Mouse (Mus musculus) heart, embryonic 15.5 days (tissue): ENCODE data around the gene Syvn1. TPM values are rescaled to one million over a fixed set of nuclear protein-coding genes. Genes with fewer than 3 reads are reported as not detected.

Experiments
- ATAC-seq: fragments of 200-750 bp; cut with Nextera tagmentation; replicated peaks from 2 replicates; pipeline ENCODE4 v1.8.0; 2017; ENCODE audit warnings: low read depth, moderate TSS enrichment; ENCODE audit not compliant: insufficient number of reproducible peaks, insufficient read depth, low FRiP score
- H3K27ac ChIP-seq: fragments of 300-500 bp; sonication (generic); 2 replicates; pipeline ENCODE4 v1.5.1; 2015; ENCODE audit warnings: mild to moderate bottlenecking, inconsistent platforms
- H3K27me3 ChIP-seq: fragments of 300-500 bp; sonication (generic); 2 replicates; pipeline ENCODE4 v1.6.1; 2015; ENCODE audit warnings: inconsistent platforms
- H3K36me3 ChIP-seq: fragments of 300-500 bp; sonication (generic); 2 replicates; pipeline ENCODE4 v1.6.1; 2015; ENCODE audit warnings: mild to moderate bottlenecking, inconsistent platforms
- H3K4me1 ChIP-seq: fragments of 300-500 bp; sonication (generic); replicated peaks from 2 replicates; pipeline ENCODE4 v1.6.1; 2015; ENCODE audit warnings: inconsistent platforms
- H3K4me2 ChIP-seq: fragments of 300-500 bp; sonication (generic); 2 replicates; pipeline ENCODE4 v1.6.1; 2015; ENCODE audit warnings: inconsistent platforms, mild to moderate bottlenecking, moderate library complexity
- H3K4me3 ChIP-seq: fragments of 300-500 bp; sonication (generic); 2 replicates; pipeline ENCODE4 v1.5.1; 2015; ENCODE audit warnings: mild to moderate bottlenecking, inconsistent platforms
- H3K9ac ChIP-seq: fragments of 300-500 bp; sonication (generic); 2 replicates; pipeline ENCODE4 v1.6.1; 2015; ENCODE audit warnings: mild to moderate bottlenecking, inconsistent platforms
- H3K9me3 ChIP-seq: fragments of 300-500 bp; sonication (generic); replicated peaks from 2 replicates; pipeline ENCODE4 v1.6.1; 2016; ENCODE audit warnings: inconsistent platforms
- WGBS: fragments of 180-500 bp; shearing (Covaris S2); methylation state at CpG from one replicate; pipeline ENCODE4 v1.1.7; 2015; ENCODE audit warnings: mixed read lengths; 5-methylcytosine and 5-hydroxymethylcytosine counted together
- polyA plus RNA-seq: library from polyadenylated mRNA; unstranded; fragments of >200 nt; fragmentation: Nextera tagmentation; extraction: Ambion mirVana; gene quantifications from 2 replicates; pipeline ENCODE4 v1.2.1, GENCODE M21; 2015

Syvn1 gene
- polyA plus RNA-seq, 1 experiment from 2014 or later: 14.5 TPM

GRCm38 (mm10) chr19:6058513-6058912 lies 12.1 kb downstream of the Syvn1 start:
- Histone ChIP-seq H3K36me3 (peaks cover 34% of the 10 kb centered on the region), H3K9ac (peak overlapping the region; percentile 92), H3K9me3 (no peaks in the 10 kb centered on the region), H3K27me3 (no peaks in the 10 kb centered on the region), H3K4me3 (peak overlapping the region; percentile 94), H3K4me2 (peak overlapping the region; percentile 79), H3K27ac (peak overlapping the region; percentile 83), H3K4me1 (peaks cover 35% of the 10 kb centered on the region)
- ATAC-seq: no peak
- WGBS: 28% methylated on average over 5 of the region's 5 CpGs

DNA sequence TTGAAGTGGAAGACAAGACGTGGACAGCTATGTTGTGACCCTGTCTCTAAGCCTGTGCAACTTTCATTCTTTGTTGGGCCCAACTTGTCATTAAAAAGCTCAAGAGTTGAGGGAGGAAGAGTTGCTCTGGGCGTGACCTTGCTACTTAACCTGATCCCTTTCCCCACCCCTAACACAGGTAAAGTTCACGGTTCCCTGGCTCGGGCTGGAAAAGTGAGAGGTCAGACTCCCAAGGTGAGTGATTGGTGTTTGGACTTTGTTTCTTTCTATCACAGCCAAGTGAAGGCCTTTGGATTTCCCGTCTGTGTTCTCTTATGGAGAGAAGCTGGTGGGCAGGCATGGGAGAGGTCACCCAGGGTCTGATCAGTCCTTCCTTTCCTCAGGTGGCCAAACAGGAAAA lies 12.6 kb downstream of the Syvn1 start:
- Histone ChIP-seq H3K9ac (peak overlapping the region; percentile 92; the same call in 1 of the 2 replicates), H3K27ac (no peak overlapping the region), H3K4me3 (peak overlapping the region; percentile 94), H3K4me1 (peaks cover 35% of the 10 kb centered on the region), H3K9me3 (no peaks in the 10 kb centered on the region), H3K4me2 (peak overlapping the region; percentile 79), H3K36me3 (peaks cover 30% of the 10 kb centered on the region), H3K27me3 (no peaks in the 10 kb centered on the region)
- no peak for ATAC-seq
- 82% methylated on average over 5 of the region's 5 CpGs for WGBS

DNA sequence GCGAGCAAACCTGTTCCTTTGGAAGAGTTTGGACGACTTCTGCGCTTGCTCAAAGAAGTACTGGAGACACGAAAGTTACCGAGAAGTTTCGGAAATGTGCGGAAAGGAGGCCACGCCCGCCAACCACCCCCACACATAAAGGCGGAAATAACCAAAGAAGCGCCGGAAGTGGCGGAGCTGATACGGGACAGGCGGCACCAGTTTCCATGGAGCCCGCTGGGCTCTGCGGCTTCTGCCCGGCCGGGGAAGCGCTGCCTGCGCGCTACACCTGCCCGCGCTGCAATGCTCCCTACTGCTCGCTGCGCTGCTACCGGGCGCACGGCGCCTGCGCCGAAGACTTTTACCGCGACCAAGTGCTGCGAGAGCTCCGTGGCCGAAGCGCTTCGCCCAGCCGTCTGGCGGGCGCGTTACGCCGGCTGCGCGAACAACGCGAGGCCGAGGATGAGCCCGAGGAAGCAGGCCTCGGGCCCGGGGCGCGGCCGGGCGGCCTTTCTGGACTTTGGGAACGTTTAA lies 14.7 kb downstream of the Syvn1 start, which contains the start of gene Znhit2:
TSS of gene Znhit2 (plus strand) at position 172 of the 513 bp plus-strand sequence.
- WGBS: 0% methylated on average over 58 of the region's 58 CpGs
- Histone ChIP-seq H3K4me2 (peak within 1 kb of the TSS; percentile 89), H3K36me3 (peaks cover 14% of the 10 kb centered on the region), H3K9ac (peak within 1 kb of the TSS; percentile 81), H3K27ac (peak within 1 kb of the TSS; percentile 88), H3K9me3 (no peaks in the 10 kb centered on the region), H3K27me3 (no peaks in the 10 kb centered on the region), H3K4me3 (peak within 1 kb of the TSS; percentile 62), H3K4me1 (peaks cover 35% of the 10 kb centered on the region)
- peak; percentile 76 for ATAC-seq

DNA sequence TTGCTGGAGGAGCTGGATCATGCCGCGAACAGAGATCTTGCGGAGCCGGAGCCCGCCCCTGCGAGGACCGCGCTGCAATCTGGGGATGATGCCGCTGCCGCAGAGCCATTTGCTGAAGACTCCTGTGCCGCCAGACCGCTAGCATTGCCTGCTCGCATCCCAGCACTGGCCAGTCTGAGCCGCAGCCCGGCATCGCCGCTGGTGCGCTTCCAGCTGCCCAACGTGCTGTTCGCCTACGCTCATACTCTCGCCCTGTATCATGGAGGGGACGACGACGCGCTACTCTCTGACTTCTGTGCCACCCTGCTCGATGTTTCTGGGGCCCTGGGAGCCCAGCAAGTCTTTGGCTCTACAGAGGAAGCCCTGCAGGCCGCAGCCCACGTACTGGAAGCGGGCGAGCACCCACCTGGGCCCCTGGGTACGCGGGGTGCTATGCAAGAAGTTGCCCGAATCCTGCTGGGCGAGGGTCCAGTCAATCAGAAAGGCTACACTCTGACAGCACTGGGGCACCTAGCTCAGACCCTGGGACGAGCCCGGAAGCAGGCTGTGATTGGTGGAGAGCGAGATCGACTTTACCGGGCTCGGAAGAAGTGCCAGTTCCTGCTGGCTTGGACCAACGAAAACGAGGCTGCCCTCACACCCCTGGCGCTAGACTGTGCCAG lies 15.4 kb downstream of the Syvn1 start:
- Histone ChIP-seq H3K36me3 (peaks cover 14% of the 10 kb centered on the region), H3K27ac (peak overlapping the region; percentile 88), H3K9me3 (no peaks in the 10 kb centered on the region), H3K9ac (peak overlapping the region; percentile 81), H3K4me1 (peaks cover 33% of the 10 kb centered on the region), H3K4me3 (peak overlapping the region; percentile 62), H3K27me3 (no peaks in the 10 kb centered on the region), H3K4me2 (peak overlapping the region; percentile 89)
- WGBS: under 1% methylated on average over 44 of the region's 44 CpGs
- no peak for ATAC-seq

DNA sequence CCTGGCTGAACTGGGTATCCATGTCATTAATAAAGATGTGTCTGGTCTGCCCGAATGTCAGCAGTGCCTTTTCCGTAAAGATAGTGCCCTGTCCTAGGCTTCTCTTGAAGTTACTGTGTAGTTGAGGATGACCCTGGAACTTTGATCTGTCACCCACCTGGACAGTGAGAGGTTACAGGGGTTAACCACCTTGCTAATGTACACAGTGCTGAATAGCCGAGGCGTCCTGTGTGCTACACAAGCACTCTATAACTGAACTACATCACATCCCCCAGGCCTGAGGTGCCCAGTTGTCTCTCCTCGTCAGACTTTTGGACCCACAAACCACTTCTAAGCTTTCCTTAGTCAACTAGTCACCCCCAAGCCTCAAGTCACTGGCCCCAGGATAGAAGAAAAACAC lies 16.0 kb downstream of the Syvn1 start:
- Histone ChIP-seq H3K4me3 (peak overlapping the region; percentile 62), H3K9me3 (no peaks in the 10 kb centered on the region), H3K36me3 (peaks cover 14% of the 10 kb centered on the region), H3K9ac (peak overlapping the region; percentile 81), H3K27me3 (no peaks in the 10 kb centered on the region), H3K27ac (peak overlapping the region; percentile 88), H3K4me1 (peaks cover 36% of the 10 kb centered on the region), H3K4me2 (peak overlapping the region; percentile 89)
- no peak for ATAC-seq
- 61% methylated on average over 5 of the region's 5 CpGs for WGBS

GRCm38 (mm10) chr19:6063081-6063480 lies 16.7 kb downstream of the Syvn1 start:
- Histone ChIP-seq H3K36me3 (peaks cover 14% of the 10 kb centered on the region), H3K4me2 (peak overlapping the region; percentile 89; the same call in 1 of the 2 replicates), H3K27ac (no peak overlapping the region), H3K9me3 (no peaks in the 10 kb centered on the region), H3K27me3 (no peaks in the 10 kb centered on the region), H3K4me3 (0 out of 2 replicates have a peak overlapping the region, but pooled peaks have one; percentile 62), H3K4me1 (peaks cover 42% of the 10 kb centered on the region), H3K9ac (peak overlapping the region; percentile 19; the same call in 1 of the 2 replicates)
- WGBS: 91% methylated on average over 6 of the region's 6 CpGs
- no peak for ATAC-seq

DNA sequence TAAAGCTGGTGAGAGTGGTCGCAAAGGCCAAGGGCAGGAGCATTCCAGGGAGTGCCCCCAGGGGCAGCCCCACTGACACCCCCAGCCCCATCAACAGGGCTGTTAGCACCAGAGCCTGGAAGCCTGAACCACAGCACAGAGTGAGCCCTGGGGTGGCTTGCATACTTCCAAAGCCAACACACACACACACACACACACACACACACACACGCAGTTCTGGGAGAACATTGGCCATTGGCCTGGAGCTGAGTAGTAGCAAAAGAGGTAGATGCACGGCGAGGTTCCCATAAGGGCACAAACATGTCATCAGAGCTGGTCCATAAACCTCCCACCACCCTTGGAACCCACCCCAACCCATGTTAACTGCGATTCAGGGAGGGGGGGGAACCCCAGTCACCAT lies 20.2 kb downstream of the Syvn1 start:
- H3K27me3 ChIP-seq: no peaks in the 10 kb centered on the region
- H3K4me3 ChIP-seq: peak overlapping the region; percentile 50
- H3K27ac ChIP-seq: peak overlapping the region; percentile 50
- 22% methylated on average over 5 of the region's 5 CpGs for WGBS
- H3K4me1 ChIP-seq: peaks cover 32% of the 10 kb centered on the region
- H3K9me3 ChIP-seq: no peaks in the 10 kb centered on the region
- H3K9ac ChIP-seq: peak overlapping the region; percentile 49; the same call in 1 of the 2 replicates
- no peak for ATAC-seq
- peaks cover 28% of the 10 kb centered on the region; the same call in 1 of the 2 replicates for H3K36me3 ChIP-seq
- H3K4me2 ChIP-seq: peak overlapping the region; percentile 91

- H3K9ac ChIP-seq: peak overlapping the region; percentile 49
- no peaks in the 10 kb centered on the region for H3K9me3 ChIP-seq
- ATAC-seq: peak; percentile 54
- WGBS: 1% methylated on average over 30 of the region's 30 CpGs
- no peaks in the 10 kb centered on the region for H3K27me3 ChIP-seq
- H3K4me3 ChIP-seq: peak overlapping the region; percentile 50
- peaks cover 30% of the 10 kb centered on the region for H3K4me1 ChIP-seq
- peaks cover 28% of the 10 kb centered on the region; the same call in 1 of the 2 replicates for H3K36me3 ChIP-seq
- H3K4me2 ChIP-seq: peak overlapping the region; percentile 91
- H3K27ac ChIP-seq: peak overlapping the region; percentile 50
Observed at GRCm38 (mm10) chr19:6067011-6067723, 20.8 kb downstream of the Syvn1 start.

DNA sequence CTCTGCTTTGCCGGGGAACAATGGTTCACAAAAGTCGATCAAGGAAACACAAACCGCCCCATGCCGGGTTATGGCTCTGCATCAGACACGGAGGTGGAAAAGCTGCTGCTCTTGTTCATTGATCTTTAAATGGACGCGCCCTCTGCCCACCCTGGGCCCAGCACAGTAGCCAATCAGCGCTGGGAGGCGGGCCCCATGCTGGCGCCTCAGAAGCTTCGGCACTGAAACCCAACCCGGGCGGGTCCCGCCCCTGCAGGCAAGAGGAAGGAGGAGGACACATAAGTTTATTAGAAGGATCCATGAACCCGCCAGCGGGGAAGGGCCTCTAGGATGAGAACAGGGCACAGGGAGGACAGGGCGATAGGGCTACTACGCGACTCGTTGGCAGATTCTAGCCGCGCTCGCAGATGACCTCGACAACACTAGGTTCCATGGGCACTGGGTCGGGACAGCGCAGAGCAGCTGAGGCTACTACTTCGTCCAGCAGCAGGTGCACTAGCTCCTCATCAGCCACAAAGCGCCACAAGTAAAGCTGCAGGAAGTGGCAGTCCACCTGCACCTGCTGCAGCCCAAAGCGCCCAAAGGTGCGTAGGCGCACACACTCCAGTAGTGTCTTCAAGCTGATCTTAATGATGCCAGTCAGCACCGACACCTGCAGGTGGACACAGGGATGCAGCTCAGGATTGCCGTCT lies 21.5 kb downstream of the Syvn1 start, which contains the start of gene Tm7sf2:
TSS of gene Tm7sf2 (minus strand) at position 650 of the 692 bp plus-strand sequence.
- H3K4me1 ChIP-seq: peaks cover 23% of the 10 kb centered on the region
- H3K27me3 ChIP-seq: no peaks in the 10 kb centered on the region
- H3K4me2 ChIP-seq: peak within 1 kb of the TSS; percentile 91
- peak within 1 kb of the TSS; percentile 49 for H3K9ac ChIP-seq
- peak within 1 kb of the TSS; percentile 50 for H3K4me3 ChIP-seq
- ATAC-seq: peak; percentile 88
- no peaks in the 10 kb centered on the region for H3K9me3 ChIP-seq
- peak within 1 kb of the TSS; percentile 50 for H3K27ac ChIP-seq
- peaks cover 28% of the 10 kb centered on the region; the same call in 1 of the 2 replicates for H3K36me3 ChIP-seq
- WGBS: 12% methylated on average over 33 of the region's 33 CpGs

- no peaks in the 10 kb centered on the region for H3K27me3 ChIP-seq
- H3K4me1 ChIP-seq: peaks cover 20% of the 10 kb centered on the region
- ATAC-seq: no peak
- peaks cover 32% of the 10 kb centered on the region; the same call in 1 of the 2 replicates for H3K36me3 ChIP-seq
- H3K9me3 ChIP-seq: no peaks in the 10 kb centered on the region
- WGBS: 66% methylated on average over 4 of the region's 4 CpGs
- H3K9ac ChIP-seq: no peak overlapping the region
- no peak overlapping the region for H3K27ac ChIP-seq
- H3K4me3 ChIP-seq: no peak overlapping the region
- no peak overlapping the region for H3K4me2 ChIP-seq
Observed at GRCm38 (mm10) chr19:6068951-6069350, 22.6 kb downstream of the Syvn1 start.

DNA sequence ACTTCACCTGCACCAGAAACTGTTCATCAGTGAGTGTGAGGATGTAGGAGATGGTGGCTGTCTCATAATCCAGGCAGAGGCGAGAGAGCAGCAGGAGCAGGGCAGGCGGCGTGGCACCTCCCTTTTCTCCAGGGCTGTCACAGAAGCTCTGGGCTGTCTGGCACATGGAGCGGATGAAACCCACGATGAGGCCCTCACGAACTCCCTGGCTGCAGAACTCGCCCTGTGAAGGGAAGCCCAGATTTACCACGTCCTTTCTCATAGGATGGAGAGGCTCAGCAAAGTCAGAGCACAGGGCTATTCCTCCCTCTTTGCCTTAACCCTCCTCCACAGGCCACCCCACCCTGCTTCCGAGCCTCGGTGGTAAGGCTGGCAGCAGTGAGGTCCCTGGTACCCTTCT lies 23.5 kb downstream of the Syvn1 start:
- Histone ChIP-seq H3K36me3 (peaks cover 40% of the 10 kb centered on the region; the same call in 1 of the 2 replicates), H3K4me2 (no peak overlapping the region), H3K4me3 (no peak overlapping the region), H3K9me3 (no peaks in the 10 kb centered on the region), H3K9ac (no peak overlapping the region), H3K27me3 (no peaks in the 10 kb centered on the region), H3K27ac (no peak overlapping the region), H3K4me1 (peaks cover 20% of the 10 kb centered on the region)
- no peak for ATAC-seq
- WGBS: 88% methylated on average over 10 of the region's 10 CpGs
